Mouse (Mus musculus) lung, postnatal 36 days (tissue): ENCODE data around the gene Polr2l.

Experiments used
- DNase-seq: peaks from one replicate; pipeline ENCODE4 v3.0.0; 2022; ENCODE audit warnings: mixed read lengths

Gene Polr2l

GRCm38 (mm10) chr7:141467230-141468030 is 7.5 kb downstream of the Polr2l start, which contains the start of gene Cd151:
Gene Cd151 (plus strand): TSS chr7:141467392.
- DNase-seq: peak; percentile 94

DNA sequence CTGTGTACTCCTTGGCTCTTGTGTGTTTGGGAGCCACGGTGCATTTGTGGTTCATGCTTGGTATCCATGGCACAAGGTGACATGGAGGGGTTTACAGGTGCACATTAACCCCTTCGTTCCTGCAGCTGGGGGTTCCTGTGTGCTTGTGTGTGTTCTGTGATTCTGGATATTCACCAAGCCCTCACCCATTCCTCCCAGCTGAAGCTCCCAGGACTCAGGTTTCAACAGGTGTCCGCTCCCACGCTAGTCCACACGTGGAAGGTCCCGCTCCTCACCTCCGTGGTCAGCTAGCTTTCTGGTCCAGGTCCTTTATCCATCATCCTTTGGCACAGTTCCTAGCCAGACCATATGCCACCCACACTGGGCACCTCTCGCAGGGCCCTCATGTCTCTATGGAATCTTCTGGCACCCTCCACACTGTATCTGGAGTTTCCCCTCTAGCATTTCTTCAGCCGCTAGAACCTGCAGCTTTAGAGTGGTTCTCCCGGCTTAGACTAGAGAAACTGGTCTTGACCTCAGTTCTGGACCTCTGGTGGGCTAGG is 8.3 kb downstream of the Polr2l start:
- DNase-seq: no peak

GRCm38 (mm10) chr7:141466045-141466394 is 8.9 kb downstream of the Polr2l start:
- DNase-seq: peak; percentile 65

- no peak for DNase-seq
These were observed 9.4 kb downstream of the Polr2l start for GRCm38 (mm10) chr7:141465388-141466044.

- DNase-seq: peak; percentile 75
These were observed 10.2 kb downstream of the Polr2l start for GRCm38 (mm10) chr7:141464603-141465201.

GRCm38 (mm10) chr7:141463824-141464602 is 10.9 kb downstream of the Polr2l start:
- peak; percentile 95 for DNase-seq

DNA sequence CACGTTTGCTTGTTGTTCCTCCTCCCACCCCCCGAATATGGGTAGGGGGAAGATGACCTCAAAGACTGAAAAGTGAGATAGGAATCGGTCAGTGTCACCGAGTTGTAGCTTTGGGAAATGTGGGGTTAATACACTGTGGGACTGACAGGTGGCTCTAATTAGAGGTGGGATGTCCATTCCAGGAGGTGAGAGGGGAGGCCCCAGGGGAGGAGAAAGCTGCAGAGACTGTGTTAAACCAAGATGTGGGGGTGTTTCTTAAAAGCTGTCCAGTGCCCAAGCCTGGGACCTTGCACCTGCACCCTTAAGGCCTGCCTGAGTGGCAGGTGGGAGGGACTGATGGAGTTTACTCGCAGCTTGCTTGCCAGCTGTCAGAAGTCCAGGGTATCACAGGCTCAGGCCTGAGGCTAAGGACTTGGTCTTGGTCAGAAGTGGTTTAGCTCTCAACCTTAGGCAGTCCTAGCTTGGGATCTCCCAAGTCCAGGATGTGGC is 12.6 kb downstream of the Polr2l start:
- peak; percentile 93 for DNase-seq

GRCm38 (mm10) chr7:141461521-141462332 is 13.2 kb downstream of the Polr2l start:
- peak; percentile 61 for DNase-seq

DNA sequence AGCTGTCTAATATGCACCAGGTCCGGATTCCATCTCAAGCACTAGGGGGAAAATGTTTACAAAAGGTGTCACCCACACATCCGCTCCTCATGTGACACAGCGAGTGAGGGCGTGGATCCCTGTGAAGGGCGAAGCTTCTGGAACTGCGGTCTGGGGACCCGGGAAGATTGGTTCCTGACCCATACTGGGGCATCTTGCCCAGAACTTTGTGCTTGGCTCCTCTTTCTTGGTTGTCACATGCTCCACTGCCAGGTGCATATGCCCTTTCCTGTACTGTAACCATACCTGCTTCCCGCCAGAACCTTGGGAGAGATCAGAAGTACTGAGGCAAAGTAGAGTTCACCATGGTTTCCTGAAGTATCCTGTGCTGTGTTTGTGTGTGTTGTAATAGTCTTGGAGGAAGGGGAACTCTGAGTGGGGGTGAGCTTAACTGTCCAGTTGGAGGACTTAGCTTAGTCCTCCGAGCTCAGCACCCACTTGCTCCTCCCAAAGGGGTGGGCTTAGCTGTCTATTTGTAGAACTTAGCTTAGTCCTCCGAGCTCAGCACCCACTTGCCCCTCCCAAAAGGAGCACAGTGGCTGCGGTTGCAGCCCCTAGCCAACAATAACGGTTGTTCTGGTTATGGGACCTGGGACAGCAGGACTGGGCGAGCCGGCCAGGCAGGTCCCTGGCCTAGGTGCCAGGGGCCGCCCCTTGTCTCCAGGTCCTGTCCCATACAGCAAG is 14.4 kb downstream of the Polr2l start, which contains the start of gene Cracr2b:
Cracr2b (plus strand) TSS at position 704 of the 723 bp plus-strand sequence.
- peak; percentile 90 for DNase-seq

- no peak for DNase-seq
These were observed 14.9 kb downstream of the Polr2l start for GRCm38 (mm10) chr7:141460001-141460390.

DNA sequence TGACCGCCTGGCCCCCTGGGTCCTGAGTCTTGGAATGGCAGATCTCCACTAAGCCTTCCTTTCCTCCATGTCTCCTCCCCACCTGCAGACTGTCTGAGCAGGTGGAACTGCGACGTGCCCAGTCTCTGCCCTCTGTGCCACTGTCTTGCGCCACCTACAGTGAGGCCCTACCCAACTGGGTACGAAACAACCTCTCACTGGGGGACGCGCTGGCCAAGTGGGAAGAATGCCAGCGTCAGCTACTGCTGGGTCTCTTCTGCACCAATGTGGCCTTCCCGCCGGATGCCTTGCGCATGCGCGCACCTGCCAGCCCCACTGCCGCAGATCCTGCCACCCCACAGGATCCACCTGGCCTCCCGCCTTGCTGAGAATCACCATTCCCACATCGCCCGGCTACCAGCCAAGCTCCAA is 15.6 kb downstream of the Polr2l start:
- no peak for DNase-seq

DNA sequence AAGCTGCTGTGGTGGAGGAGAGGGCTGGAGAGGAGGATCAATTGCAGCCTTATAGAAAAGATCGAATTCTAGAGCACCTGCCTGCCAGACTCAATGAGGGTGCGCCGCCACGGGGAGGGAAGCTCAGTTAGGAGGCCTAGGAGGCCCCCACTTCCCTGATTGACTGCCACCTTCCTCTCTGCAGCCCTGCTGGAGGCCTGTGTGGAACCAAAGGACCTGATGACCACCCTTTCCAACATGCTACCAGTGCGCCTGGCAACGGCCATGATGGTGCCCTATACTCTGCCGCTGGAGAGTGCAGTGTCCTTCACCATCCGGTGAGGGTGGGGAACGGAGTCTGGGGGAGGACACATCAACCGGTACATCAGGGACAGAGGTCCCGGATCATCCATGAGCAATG is 16.3 kb downstream of the Polr2l start:
- DNase-seq: no peak

- peak; percentile 83 for DNase-seq
These were observed 16.8 kb downstream of the Polr2l start for GRCm38 (mm10) chr7:141457986-141458660.

GRCm38 (mm10) chr7:141457236-141457635 is 17.7 kb downstream of the Polr2l start:
- no peak for DNase-seq

DNA sequence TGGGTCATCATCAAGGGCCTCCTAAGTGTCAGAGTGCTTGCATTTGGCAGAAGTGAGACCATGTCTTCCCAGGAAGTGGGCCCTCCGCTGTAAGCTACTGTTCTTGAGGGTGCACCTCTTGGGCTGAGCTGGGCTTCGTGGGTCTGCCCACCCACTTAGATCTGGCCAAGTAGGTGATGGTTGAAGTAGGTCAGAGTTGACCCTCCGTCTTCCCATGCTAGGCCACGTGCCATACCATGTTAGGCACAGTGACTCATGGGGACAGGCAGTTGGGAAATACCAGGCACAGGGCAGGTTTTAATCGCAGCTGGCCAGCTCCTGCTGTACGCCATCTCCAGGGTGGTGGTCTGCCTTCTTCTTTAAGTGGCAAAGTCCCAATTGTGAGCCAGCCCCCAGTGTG is 18.2 kb downstream of the Polr2l start:
- DNase-seq: peak; percentile 80

DNA sequence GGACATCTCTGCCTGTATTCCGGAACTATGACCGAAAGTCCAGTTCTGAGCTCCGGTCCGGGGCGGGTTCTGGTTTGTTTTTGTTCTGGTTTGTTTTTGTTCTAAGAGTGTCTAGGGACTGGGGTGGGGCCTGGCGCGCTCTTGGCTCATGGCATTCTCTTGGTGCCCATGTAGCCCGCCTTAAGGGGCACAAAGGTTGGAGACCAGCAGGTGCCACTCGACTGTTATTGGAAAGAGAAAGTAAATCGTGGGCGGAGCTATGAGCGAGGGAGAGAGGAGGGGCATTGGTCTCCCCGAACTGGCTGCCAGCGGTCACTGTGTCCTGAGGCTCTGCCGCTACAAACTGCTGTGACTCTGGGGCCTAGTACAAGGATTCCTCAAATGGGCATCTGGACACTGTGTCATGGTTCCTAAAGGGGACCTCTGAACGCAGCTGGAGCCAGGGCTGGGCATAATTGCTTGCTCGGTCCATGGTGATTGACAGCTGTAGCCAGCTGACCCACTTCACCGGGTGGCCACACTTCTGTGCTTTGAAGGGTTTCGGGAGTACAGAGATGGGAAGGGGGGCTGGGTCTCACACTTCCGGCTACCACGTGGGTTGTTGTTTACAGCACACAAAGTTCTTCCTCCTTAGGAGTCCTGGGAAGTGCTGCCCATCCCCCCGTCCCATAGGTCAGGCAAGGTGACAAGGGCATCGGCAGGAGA is 19.2 kb downstream of the Polr2l start:
- DNase-seq: peak; percentile 94

DNA sequence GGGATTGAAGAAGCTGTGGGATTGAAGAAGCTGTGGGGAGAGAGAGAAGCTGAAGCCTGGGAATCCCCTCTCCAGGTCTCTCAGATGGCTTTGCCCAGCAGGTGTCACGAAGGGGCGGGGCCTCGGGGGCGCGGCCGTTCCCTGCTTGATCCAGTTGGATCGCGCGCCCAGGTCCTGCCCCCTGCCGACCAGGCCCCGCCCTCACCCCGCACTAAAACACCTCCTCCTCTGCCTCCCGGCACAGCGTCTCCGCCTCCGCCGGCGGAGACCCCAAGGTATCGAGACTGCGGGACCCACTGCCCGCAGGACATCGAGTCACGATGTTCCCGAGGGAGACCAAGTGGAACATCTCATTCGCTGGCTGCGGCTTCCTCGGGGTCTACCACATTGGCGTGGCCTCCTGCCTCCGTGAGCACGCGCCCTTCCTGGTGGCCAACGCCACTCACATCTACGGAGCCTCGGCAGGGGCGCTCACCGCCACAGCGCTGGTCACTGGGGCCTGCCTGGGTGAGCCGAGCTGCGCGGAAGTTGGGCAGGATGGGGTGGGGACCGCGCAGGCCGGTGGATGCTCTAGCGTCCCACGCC is 19.9 kb downstream of the Polr2l start, which contains the start of gene Pnpla2:
Pnpla2 (plus strand) TSS at position 232 of the 585 bp plus-strand sequence.
- peak; percentile 99 for DNase-seq

- DNase-seq: no peak
These were observed 21.3 kb downstream of the Polr2l start for GRCm38 (mm10) chr7:141453636-141454035.

DNA sequence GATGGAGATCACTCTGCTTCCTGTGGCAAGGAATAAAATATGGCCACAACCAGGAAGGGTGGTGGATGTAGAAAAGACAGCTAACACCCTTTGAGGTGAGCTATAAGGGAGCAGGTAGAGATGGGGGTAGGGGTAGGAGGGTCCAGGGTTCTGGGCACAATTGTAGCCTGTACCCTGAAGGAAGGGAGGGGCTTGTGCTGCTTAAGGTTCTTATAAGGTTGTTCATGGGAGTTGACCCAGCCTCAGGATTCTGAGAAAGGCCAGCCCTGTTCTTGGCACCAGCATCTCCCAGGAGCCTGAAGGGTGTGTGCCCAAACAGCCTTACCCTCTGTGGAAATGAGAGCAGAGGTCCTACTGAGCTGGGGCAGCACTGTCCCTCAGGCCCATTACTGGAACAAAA is 23.0 kb downstream of the Polr2l start:
- no peak for DNase-seq
